Mouse (Mus musculus) layer of hippocampus, adult 2 months (tissue): ENCODE data around the gene Lin7c. TPM values are rescaled to one million over a fixed set of nuclear protein-coding genes. Genes with fewer than 3 reads are reported as not detected.

Experiments
- DNase-seq, 2 experiments: peaks; one replicate each; pipeline ENCODE4 v3.0.0; 2022; ENCODE audit warnings: low spot score in 2 of 2
- H3K27ac ChIP-seq: fragments of 200-600 bp; 2 replicates; pipeline ENCODE4 v1.8.1; 2022
- H3K4me3 ChIP-seq: fragments of 200-600 bp; 2 replicates; pipeline ENCODE4 v1.8.1; 2022; ENCODE audit warnings: mild to moderate bottlenecking
- CTCF ChIP-seq: fragments of 200-600 bp; conservative IDR thresholded peaks from 2 replicates; pipeline ENCODE4 v1.8.1; 2022; ENCODE audit warnings: antibody characterized with exemption, mild to moderate bottlenecking, moderate library complexity
- total RNA-seq, 2 experiments: library from RNA; stranded (reverse); gene quantifications; 2 replicates each; pipeline ENCODE4 v1.2.3; 2021

Gene Lin7c
- total RNA-seq, 2 experiments from 2014 or later = 124 to 126 TPM

GRCm38 (mm10) chr2:109934086-109934485 lies 43.4 kb downstream of the Lin7c start:
- TF ChIP-seq CTCF = no peak
- no peak overlapping the region for H3K27ac ChIP-seq
- no peak overlapping the region for H3K4me3 ChIP-seq
- DNase-seq = no peak

- H3K4me3 ChIP-seq = no peak overlapping the region
- H3K27ac ChIP-seq = no peak overlapping the region
- TF ChIP-seq CTCF = no peak
- no peak for DNase-seq
Observed at GRCm38 (mm10) chr2:109935194-109935593, 44.5 kb downstream of the Lin7c start.

GRCm38 (mm10) chr2:109935754-109936409 lies 45.2 kb downstream of the Lin7c start:
- Histone ChIP-seq H3K4me3 (no peak overlapping the region), H3K27ac (no peak overlapping the region)
- no peak for DNase-seq
- TF ChIP-seq CTCF = no peak

- no peak for DNase-seq
- TF ChIP-seq CTCF = no peak
- no peak overlapping the region for H3K27ac ChIP-seq
- H3K4me3 ChIP-seq = no peak overlapping the region
Observed at GRCm38 (mm10) chr2:109936410-109936755, 45.7 kb downstream of the Lin7c start.

- TF ChIP-seq CTCF = no peak
- Histone ChIP-seq H3K27ac (no peak overlapping the region), H3K4me3 (no peak overlapping the region)
- DNase-seq = no peak
Observed at GRCm38 (mm10) chr2:109941973-109942444, 51.4 kb downstream of the Lin7c start.

- DNase-seq = peak in 1 of 2 experiments; percentile 25
- H3K4me3 ChIP-seq = no peak overlapping the region
- TF ChIP-seq CTCF = no peak
- H3K27ac ChIP-seq = peak overlapping the region; percentile 64
Observed at GRCm38 (mm10) chr2:109942810-109943570, 52.3 kb downstream of the Lin7c start.

GRCm38 (mm10) chr2:109944995-109945394 lies 54.3 kb downstream of the Lin7c start:
- no peak for TF ChIP-seq CTCF
- no peak overlapping the region for H3K4me3 ChIP-seq
- no peak for DNase-seq
- no peak overlapping the region for H3K27ac ChIP-seq

GRCm38 (mm10) chr2:109945532-109945931 lies 54.9 kb downstream of the Lin7c start:
- DNase-seq = no peak
- H3K27ac ChIP-seq = no peak overlapping the region
- H3K4me3 ChIP-seq = no peak overlapping the region
- no peak for TF ChIP-seq CTCF

- no peak for DNase-seq
- no peak overlapping the region for H3K27ac ChIP-seq
- H3K4me3 ChIP-seq = no peak overlapping the region
- no peak for TF ChIP-seq CTCF
Observed at GRCm38 (mm10) chr2:109946426-109946825, 55.8 kb downstream of the Lin7c start.

GRCm38 (mm10) chr2:109949519-109949918 lies 58.9 kb downstream of the Lin7c start:
- no peak for TF ChIP-seq CTCF
- no peak for DNase-seq
- no peak overlapping the region for H3K4me3 ChIP-seq
- H3K27ac ChIP-seq = no peak overlapping the region

GRCm38 (mm10) chr2:109950311-109950710 lies 59.7 kb downstream of the Lin7c start:
- no peak overlapping the region for H3K4me3 ChIP-seq
- no peak for TF ChIP-seq CTCF
- no peak for DNase-seq
- no peak overlapping the region for H3K27ac ChIP-seq

Other genes starting within 250 kb of the Lin7c start
- 10 to 100 TPM; 29.6 to 31.2 TPM for gene Bdnf, start 216.2 kb upstream of the Lin7c start, total RNA-seq
- 10 to 100 TPM; 28.4 to 29.6 TPM for gene Lgr4, start 26.8 kb downstream of the Lin7c start, total RNA-seq
- 10 to 100 TPM; 16.3 to 20.1 TPM for gene Ccdc34, start 127.0 kb downstream of the Lin7c start, total RNA-seq